Mouse (Mus musculus) heart, postnatal 25 days (tissue): Measurements from ENCODE around the gene Fam227b. TPM values are rescaled to one million over a fixed set of nuclear protein-coding genes. Genes with fewer than 3 reads are reported as not detected.

Source experiments
- DNase-seq: peaks from one replicate; pipeline ENCODE4 v3.0.0; 2022; ENCODE audit warnings: low spot score
- intact Hi-C: fragments of 180-260 bp; cut with DNase I; formaldehyde crosslinking; loops from one replicate; pipeline ENCODE4 v1.15.1; 2025
- total RNA-seq, 2 experiments: library from RNA; stranded (reverse); gene quantifications; 2 replicates each; pipeline ENCODE4 v1.2.3; 2021

The Fam227b gene
- total RNA-seq, 2 experiments from 2014 or later, result 0.16 to 0.17 TPM

- intact Hi-C loops, result no loop called here
- DNase-seq, result no peak
Observed at GRCm38 (mm10) chr2:126014989-126015710, 136.7 kb downstream of the Fam227b start.

DNA sequence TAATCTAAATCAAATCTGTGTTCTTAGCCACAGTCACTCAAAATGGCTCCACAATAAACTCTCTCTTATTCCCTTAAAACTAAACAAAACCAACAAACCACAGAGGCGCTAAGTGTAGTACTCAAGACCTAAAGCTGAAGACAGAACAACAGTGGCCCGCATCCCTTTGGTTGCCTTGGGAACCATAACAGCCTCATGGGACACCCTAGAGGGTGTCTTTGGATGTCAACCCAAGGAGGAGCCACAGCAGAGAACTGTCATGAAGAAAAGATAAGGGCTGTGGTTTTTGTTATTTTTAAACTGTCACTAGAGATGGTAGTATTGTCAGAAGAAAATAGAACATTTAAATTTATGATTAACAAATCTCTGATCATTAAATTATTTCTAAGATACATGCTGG, 145.1 kb downstream of the Fam227b start:
- DNase-seq, result no peak
- intact Hi-C loops, result loop anchor here (5.0 to 10.0 kb wide), 4 partner anchors 241 to 516 kb away; no protein-coding TSS in a partner anchor

DNA sequence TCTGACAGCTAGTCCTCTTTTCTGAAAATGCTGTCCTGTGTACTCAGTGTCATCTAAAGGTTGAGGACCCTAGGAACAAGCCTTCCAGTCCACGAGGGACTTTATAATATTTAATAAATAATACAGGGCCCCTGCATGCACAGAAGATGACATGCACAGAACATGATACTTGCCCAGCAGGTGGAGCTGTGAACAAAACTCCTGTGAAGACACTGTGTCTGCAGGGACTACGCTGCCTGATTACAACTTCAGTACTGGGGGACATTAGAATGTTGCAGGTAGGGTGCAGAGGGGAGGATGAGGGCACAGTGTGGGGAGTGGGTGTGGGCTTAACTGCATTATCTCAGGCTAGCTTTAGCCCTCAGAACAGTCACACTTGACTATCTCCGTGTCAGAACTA, 145.7 kb downstream of the Fam227b start:
- intact Hi-C loops, result loop anchor here (5.0 to 10.0 kb wide), 4 partner anchors 241 to 516 kb away; no protein-coding TSS in a partner anchor
- no peak for DNase-seq

- no peak for DNase-seq
- intact Hi-C loops, result loop anchor here (10.0 kb wide), 1 partner anchor 423 kb away; no protein-coding TSS in a partner anchor
Observed at GRCm38 (mm10) chr2:126002291-126002690, 149.5 kb downstream of the Fam227b start.

GRCm38 (mm10) chr2:125975808-125976345, 175.9 kb downstream of the Fam227b start:
- intact Hi-C loops, result no loop called here
- no peak for DNase-seq

DNA sequence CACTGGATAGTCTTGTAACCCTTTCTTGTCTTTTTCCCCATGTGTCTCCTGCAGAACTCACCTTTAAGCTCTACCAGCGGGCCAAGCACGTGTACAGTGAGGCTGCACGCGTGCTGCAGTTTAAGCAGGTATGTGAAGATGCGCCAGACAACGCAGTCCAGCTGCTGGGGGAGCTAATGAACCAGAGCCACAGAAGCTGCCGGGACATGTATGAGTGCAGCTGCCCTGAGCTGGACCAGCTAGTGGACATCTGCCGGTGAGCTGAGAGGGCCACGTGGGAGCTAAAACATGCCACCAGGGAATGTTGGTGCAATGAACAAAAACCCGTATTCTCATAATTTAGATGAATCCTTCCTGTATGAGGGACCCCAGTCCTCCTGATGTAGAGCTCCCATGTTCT, 176.6 kb downstream of the Fam227b start:
- DNase-seq, result no peak
- intact Hi-C loops, result no loop called here

DNA sequence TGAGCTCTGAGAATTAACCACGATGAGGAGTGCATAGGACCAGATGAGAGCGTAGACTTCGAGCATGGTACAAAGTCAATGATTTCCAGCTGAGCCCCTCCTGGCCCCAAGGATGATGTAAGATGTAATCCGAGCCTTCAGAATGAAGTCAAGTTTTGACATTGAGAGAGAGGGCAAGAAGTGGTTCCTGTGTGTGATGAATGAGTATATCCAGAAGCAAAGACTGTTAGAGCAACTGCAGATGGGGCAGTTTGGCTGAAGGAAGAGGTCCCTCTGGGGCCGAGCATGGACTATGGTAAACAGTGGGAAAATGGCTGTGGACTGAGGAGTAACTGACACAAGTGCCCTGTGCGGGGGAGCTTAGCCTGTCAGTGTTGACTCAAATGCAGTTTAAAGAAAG, 178.6 kb downstream of the Fam227b start:
- intact Hi-C loops, result no loop called here
- no peak for DNase-seq

- DNase-seq, result no peak
- intact Hi-C loops, result no loop called here
Observed at GRCm38 (mm10) chr2:125968811-125969210, 183.0 kb downstream of the Fam227b start.

GRCm38 (mm10) chr2:125948195-125948594, 203.6 kb downstream of the Fam227b start:
- intact Hi-C loops, result no loop called here

GRCm38 (mm10) chr2:125943301-125943700, 208.5 kb downstream of the Fam227b start:
- intact Hi-C loops, result no loop called here
- no peak for DNase-seq

More at GRCm38 (mm10) chr2:125948195-125948594, 203.6 kb downstream of the Fam227b start:
- no peak for DNase-seq

GRCm38 (mm10) chr2:125941111-125941785, 210.6 kb downstream of the Fam227b start:
- no peak for DNase-seq
- intact Hi-C loops, result no loop called here

GRCm38 (mm10) chr2:125938993-125939642, 212.7 kb downstream of the Fam227b start:
- no peak for DNase-seq

DNA sequence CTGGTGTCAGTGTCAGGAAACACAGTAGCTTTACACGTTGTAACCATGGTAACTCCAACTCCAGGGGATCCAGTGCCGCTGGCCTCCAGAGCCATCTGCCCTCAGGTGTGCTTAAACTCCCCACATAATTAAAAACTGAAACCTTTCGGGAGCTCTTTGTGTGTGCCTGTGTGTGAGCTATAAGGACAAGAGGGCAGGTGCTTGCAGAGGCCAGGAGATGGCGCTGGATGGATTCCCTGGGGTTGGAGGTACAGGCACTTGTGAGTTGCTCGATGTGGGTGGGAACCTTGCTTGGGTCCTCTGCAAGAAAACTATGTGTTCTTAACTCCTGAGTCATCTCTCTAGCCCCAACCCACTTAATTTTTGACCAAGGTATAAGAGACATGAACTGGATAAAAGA, 215.4 kb downstream of the Fam227b start:
- intact Hi-C loops, result no loop called here
- DNase-seq, result no peak

More at GRCm38 (mm10) chr2:125938993-125939642, 212.7 kb downstream of the Fam227b start:
- intact Hi-C loops, result no loop called here

DNA sequence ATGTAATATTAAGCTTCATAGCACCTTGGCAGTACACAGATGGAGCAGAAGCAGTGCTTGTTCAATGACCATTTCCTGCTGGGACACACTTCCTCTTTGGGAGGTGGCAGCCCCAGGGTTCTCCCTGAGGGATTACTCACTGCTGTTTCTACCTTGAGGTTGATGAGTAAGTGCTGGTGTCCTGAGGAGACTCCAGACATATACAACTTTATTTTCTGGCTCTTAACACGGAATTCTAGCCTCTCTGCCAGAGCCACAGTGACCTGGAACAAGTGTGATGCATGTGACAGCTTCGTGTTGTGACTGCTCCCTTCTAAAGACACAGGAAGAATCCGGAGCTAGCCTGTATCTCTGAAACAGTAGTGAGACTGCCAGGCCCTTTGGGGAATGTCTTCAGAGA, 217.8 kb downstream of the Fam227b start:
- intact Hi-C loops, result no loop called here
- DNase-seq, result no peak

Other genes with a start within 250 kb of the Fam227b start
- 1 to 10 TPM; 1.5 to 1.7 TPM for gene Fgf7, start 117.3 kb downstream of the Fam227b start, total RNA-seq
- 1 to 10 TPM; 5.0 to 6.3 TPM for gene Dtwd1, start 137 bp upstream of the Fam227b start, total RNA-seq
- not detected for gene Gm17555, start 63.1 kb upstream of the Fam227b start, total RNA-seq